Mouse (Mus musculus): ENCODE measurements at regions not wholly inside any gene's neighbourhood (a gene's known extent, or its start where the extent isn't known, plus 50 kb on each side); places are given as distances from the start of the nearest gene placed in this dataset.
A peak's percentile ranks its signal among the peaks of the same experiment; 100 is the strongest.

DNA sequence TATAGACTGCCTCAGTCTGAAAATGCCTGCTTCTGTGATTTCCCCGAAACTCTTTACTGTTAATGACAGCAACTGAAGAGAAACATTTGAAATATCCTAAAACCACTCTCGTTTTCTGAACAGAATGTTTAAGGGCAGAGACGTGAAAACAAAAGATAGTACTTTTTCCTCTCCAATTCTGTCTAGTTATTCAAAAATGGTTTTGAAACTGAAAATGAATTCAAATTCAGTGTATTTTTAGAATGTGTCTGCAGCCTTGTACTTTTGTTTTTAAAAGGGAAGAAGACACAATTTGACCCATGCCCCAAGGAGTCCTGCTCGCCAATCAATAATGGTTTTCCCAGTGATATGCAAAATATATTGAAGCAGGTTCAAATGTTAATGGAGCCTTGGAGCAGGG is 136.7 kb upstream of the AI593442 start:
- Histone ChIP-seq H3K27ac (ENCODE audit: insufficient read depth, low read depth, low read length) (no peak overlapping the region), H3K36me3 (ENCODE audit: control insufficient read depth, insufficient read depth, low read length) (no peaks in the 10 kb centered on the region), H3K4me1 (ENCODE audit: control insufficient read depth, insufficient read depth, low read length) (no peaks in the 10 kb centered on the region), H3K27me3 (replicated peaks; ENCODE audit: control insufficient read depth, insufficient read depth, low read length) (no peaks in the 10 kb centered on the region), H3K4me3 (ENCODE audit: insufficient read depth, low read depth, low read length) (no peak overlapping the region)
- TF ChIP-seq CTCF (conservative IDR thresholded peaks at IDR 0.05; ENCODE audit: insufficient read depth, insufficient read length, low read depth, low read length): no peak
- TF ChIP-seq POLR2A (IDR thresholded peaks at IDR 0.05; ENCODE audit: low read depth, low read length): no peak
- DNase-seq: no peak
- WGBS: 78% methylated on average over 4 of the region's 4 CpGs

DNA sequence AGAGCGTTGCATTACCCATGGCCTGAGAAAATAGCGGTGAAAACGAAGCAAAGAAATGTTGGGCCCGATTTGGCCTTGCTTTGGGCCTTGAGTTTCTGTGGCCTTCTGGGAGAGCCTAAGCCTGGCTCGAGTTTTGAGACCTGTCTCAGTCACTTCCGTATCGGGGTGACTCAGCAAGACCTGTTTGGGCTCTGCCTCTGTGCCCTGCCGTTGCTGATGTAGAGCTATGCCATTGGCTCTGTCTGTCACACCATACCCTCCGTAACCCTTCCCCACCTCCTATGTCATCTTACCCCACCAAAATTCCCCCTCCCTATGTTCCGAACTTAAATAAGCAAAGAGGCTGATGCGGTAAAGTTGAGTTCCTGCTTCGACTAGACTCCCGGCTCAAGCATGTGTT is 123.4 kb upstream of the AI593442 start:
- Histone ChIP-seq H3K27ac (ENCODE audit: insufficient read depth, low read depth, low read length) (no peak overlapping the region), H3K4me3 (ENCODE audit: insufficient read depth, low read depth, low read length) (no peak overlapping the region), H3K27me3 (replicated peaks; ENCODE audit: control insufficient read depth, insufficient read depth, low read length) (no peaks in the 10 kb centered on the region), H3K36me3 (ENCODE audit: control insufficient read depth, insufficient read depth, low read length) (no peaks in the 10 kb centered on the region), H3K4me1 (ENCODE audit: control insufficient read depth, insufficient read depth, low read length) (no peaks in the 10 kb centered on the region)
- DNase-seq: no peak
- TF ChIP-seq POLR2A (IDR thresholded peaks at IDR 0.05; ENCODE audit: low read depth, low read length) (no peak), CTCF (conservative IDR thresholded peaks at IDR 0.05; ENCODE audit: insufficient read depth, insufficient read length, low read depth, low read length) (no peak)
- 93% methylated on average over 13 of the region's 13 CpGs for WGBS

DNA sequence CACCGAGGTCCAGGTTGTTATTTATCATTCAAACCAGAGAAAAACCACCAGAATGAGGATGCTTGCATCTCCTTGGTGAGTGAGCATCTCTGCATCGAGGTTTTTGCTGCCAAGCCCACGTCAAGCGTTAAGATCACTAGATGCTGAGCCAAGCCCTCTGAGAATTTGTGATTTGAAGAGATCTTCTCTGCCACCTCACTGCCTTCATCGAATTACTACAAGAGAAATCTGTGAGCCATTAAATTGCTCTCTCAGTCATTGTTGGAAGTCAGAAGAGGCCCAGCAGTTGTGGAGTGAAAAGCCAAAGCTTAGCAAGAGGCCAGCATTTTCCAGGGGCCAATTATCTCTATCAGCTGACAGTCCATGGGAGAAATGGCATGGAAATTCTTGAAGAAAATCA is 122.2 kb upstream of the AI593442 start:
- no peak for TF ChIP-seq POLR2A (IDR thresholded peaks at IDR 0.05; ENCODE audit: low read depth, low read length)
- TF ChIP-seq CTCF (conservative IDR thresholded peaks at IDR 0.05; ENCODE audit: insufficient read depth, insufficient read length, low read depth, low read length): no peak
- 75% methylated on average over 5 of the region's 5 CpGs for WGBS
- H3K4me1 ChIP-seq (ENCODE audit: control insufficient read depth, insufficient read depth, low read length): no peaks in the 10 kb centered on the region
- no peaks in the 10 kb centered on the region for H3K36me3 ChIP-seq (ENCODE audit: control insufficient read depth, insufficient read depth, low read length)
- H3K4me3 ChIP-seq (ENCODE audit: insufficient read depth, low read depth, low read length): no peak overlapping the region
- DNase-seq: no peak
- H3K27ac ChIP-seq (ENCODE audit: insufficient read depth, low read depth, low read length): no peak overlapping the region
- H3K27me3 ChIP-seq (replicated peaks; ENCODE audit: control insufficient read depth, insufficient read depth, low read length): no peaks in the 10 kb centered on the region

DNA sequence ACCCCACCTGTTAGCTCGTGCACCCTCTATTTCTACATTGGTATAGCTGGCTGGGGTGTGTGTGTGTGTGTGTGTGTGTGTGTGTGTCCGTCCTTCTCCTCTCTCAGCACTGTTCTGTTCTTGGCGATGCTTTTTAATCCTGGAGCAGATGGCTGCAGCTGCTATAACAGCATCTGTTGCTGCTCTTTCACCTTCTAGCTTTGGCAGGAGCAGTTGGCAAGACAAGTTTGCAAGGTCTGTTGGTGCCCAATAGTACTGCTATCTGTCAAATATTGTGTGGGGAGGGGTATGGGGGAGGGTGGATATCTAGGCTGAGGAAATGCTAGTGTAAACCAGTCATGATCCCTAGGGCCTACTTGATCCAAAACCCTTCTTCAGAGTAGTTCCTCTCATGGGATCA is 120.9 kb upstream of the AI593442 start:
- Histone ChIP-seq H3K27me3 (replicated peaks; ENCODE audit: control insufficient read depth, insufficient read depth, low read length) (no peaks in the 10 kb centered on the region), H3K36me3 (ENCODE audit: control insufficient read depth, insufficient read depth, low read length) (no peaks in the 10 kb centered on the region), H3K27ac (ENCODE audit: insufficient read depth, low read depth, low read length) (no peak overlapping the region), H3K4me3 (ENCODE audit: insufficient read depth, low read depth, low read length) (no peak overlapping the region), H3K4me1 (ENCODE audit: control insufficient read depth, insufficient read depth, low read length) (no peaks in the 10 kb centered on the region)
- TF ChIP-seq CTCF (conservative IDR thresholded peaks at IDR 0.05; ENCODE audit: insufficient read depth, insufficient read length, low read depth, low read length): no peak
- TF ChIP-seq POLR2A (IDR thresholded peaks at IDR 0.05; ENCODE audit: low read depth, low read length): no peak
- WGBS: 65% methylated on average over 3 of the region's 3 CpGs
- no peak for DNase-seq

GRCm38 (mm10) chr9:52792596-52792995 is 113.0 kb upstream of the AI593442 start:
- no peaks in the 10 kb centered on the region for H3K4me1 ChIP-seq (ENCODE audit: control insufficient read depth, insufficient read depth, low read length)
- TF ChIP-seq CTCF (conservative IDR thresholded peaks at IDR 0.05; ENCODE audit: insufficient read depth, insufficient read length, low read depth, low read length) (no peak), POLR2A (IDR thresholded peaks at IDR 0.05; ENCODE audit: low read depth, low read length) (no peak)
- H3K4me3 ChIP-seq (ENCODE audit: insufficient read depth, low read depth, low read length): no peak overlapping the region
- no peaks in the 10 kb centered on the region; the same call in 1 of the 2 replicates for H3K27me3 ChIP-seq (replicated peaks; ENCODE audit: control insufficient read depth, insufficient read depth, low read length)
- no peaks in the 10 kb centered on the region for H3K36me3 ChIP-seq (ENCODE audit: control insufficient read depth, insufficient read depth, low read length)
- DNase-seq: no peak
- WGBS: 44% methylated on average over 1 of the region's 1 CpGs
- H3K27ac ChIP-seq (ENCODE audit: insufficient read depth, low read depth, low read length): no peak overlapping the region

DNA sequence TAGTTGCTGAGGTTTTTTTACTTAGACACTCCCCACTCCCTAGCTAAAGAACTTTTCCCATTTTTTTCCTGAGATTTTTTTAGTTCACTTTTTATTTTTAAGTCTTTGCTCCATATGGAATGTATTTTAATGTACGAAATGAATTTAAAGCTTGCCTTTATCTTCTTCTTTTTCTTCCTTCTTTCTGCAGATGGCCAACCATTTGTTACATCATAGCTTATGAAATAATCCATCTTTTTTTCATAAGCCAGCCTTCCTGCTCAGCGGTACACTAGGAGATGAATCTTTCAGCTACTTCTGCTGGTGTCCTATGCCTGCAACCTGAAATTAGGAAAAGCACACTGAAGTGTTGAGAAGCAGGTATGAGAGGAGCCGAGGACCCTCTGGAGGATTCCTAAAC is 102.9 kb upstream of the AI593442 start:
- no peaks in the 10 kb centered on the region for H3K27me3 ChIP-seq (replicated peaks; ENCODE audit: control insufficient read depth, insufficient read depth, low read length)
- no peaks in the 10 kb centered on the region for H3K4me1 ChIP-seq (ENCODE audit: control insufficient read depth, insufficient read depth, low read length)
- 92% methylated on average over 3 of the region's 3 CpGs for WGBS
- H3K4me3 ChIP-seq (ENCODE audit: insufficient read depth, low read depth, low read length): no peak overlapping the region
- no peak for TF ChIP-seq POLR2A (IDR thresholded peaks at IDR 0.05; ENCODE audit: low read depth, low read length)
- no peak for TF ChIP-seq CTCF (conservative IDR thresholded peaks at IDR 0.05; ENCODE audit: insufficient read depth, insufficient read length, low read depth, low read length)
- no peak overlapping the region for H3K27ac ChIP-seq (ENCODE audit: insufficient read depth, low read depth, low read length)
- no peak for DNase-seq
- H3K36me3 ChIP-seq (ENCODE audit: control insufficient read depth, insufficient read depth, low read length): no peaks in the 10 kb centered on the region

- Histone ChIP-seq H3K4me1 (ENCODE audit: control insufficient read depth, insufficient read depth, low read length) (no peaks in the 10 kb centered on the region), H3K27me3 (replicated peaks; ENCODE audit: control insufficient read depth, insufficient read depth, low read length) (no peaks in the 10 kb centered on the region), H3K4me3 (ENCODE audit: insufficient read depth, low read depth, low read length) (no peak overlapping the region), H3K36me3 (ENCODE audit: control insufficient read depth, insufficient read depth, low read length) (no peaks in the 10 kb centered on the region), H3K27ac (ENCODE audit: insufficient read depth, low read depth, low read length) (no peak overlapping the region)
- 27% methylated on average over 6 of the region's 6 CpGs for WGBS
- DNase-seq: peak; percentile 0
- TF ChIP-seq CTCF (conservative IDR thresholded peaks at IDR 0.05; ENCODE audit: insufficient read depth, insufficient read length, low read depth, low read length): no peak
- TF ChIP-seq POLR2A (IDR thresholded peaks at IDR 0.05; ENCODE audit: low read depth, low read length): no peak
These were observed 97.0 kb upstream of the AI593442 start for GRCm38 (mm10) chr9:52776542-52776941.

DNA sequence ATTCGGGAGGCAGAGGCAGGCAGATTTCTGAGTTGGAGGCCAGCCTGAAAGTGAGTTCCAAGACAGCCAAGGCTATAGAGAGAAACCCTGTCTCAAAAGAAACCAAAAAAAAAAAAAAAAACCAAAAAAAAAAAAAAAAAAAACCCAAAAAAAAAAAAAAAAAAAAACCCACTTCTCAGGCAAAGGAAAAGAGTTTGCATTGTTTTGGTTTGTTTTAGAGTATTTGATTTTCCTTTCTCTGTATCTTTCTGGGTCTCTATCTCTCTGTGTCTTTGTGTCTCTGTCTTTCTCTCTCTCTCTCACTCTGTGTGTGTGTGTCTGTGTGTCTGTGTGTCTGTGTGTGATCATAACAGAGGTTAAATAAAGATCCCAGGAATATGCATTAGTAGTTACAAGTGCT is 95.7 kb upstream of the AI593442 start:
- 92% methylated on average over 1 of the region's 1 CpGs for WGBS
- Histone ChIP-seq H3K4me3 (ENCODE audit: insufficient read depth, low read depth, low read length) (no peak overlapping the region), H3K27me3 (replicated peaks; ENCODE audit: control insufficient read depth, insufficient read depth, low read length) (no peaks in the 10 kb centered on the region), H3K36me3 (ENCODE audit: control insufficient read depth, insufficient read depth, low read length) (no peaks in the 10 kb centered on the region), H3K4me1 (ENCODE audit: control insufficient read depth, insufficient read depth, low read length) (no peaks in the 10 kb centered on the region), H3K27ac (ENCODE audit: insufficient read depth, low read depth, low read length) (no peak overlapping the region)
- no peak for TF ChIP-seq POLR2A (IDR thresholded peaks at IDR 0.05; ENCODE audit: low read depth, low read length)
- TF ChIP-seq CTCF (conservative IDR thresholded peaks at IDR 0.05; ENCODE audit: insufficient read depth, insufficient read length, low read depth, low read length): no peak
- DNase-seq: no peak
